ENCODE assay signal across 11 mouse cellular contexts in genomic region chr13:68997386-68997785, GRCm38 (mm10). TPM values are rescaled to one million over a fixed set of nuclear protein-coding genes. Genes with fewer than 3 reads are reported as not detected.
A peak's percentile ranks its signal among the peaks of the same experiment; 100 is the strongest.
DNase-seq lines count a peak whose midpoint lies in the region; ATAC-seq lines count a peak whose summit lies in the region.
"Had no signal": no experiment of that assay in that cellular context is flagged by ENCODE, and none has a peak within 500 bp of the region (broad histone marks: within the 10 kb centered on the region; RNA-seq: fewer than 3 reads in every experiment).

No protein-coding gene starts in this region.

- H3K4me3 ChIP-seq in heart, embryonic 14.5 days (ENCODE audit: control insufficient read depth in 1 of 2, insufficient read depth in 1 of 2, low read depth in 1 of 2, low read length in 2 of 2): no peak overlapping the region
- H3K4me3 ChIP-seq in embryonic facial prominence, embryonic 10.5 days: peak overlapping the region; percentile 69
- H3K4me3 ChIP-seq in hindbrain, embryonic 13.5 days: peak overlapping the region; percentile 65
- peak overlapping the region; percentile 55 for H3K4me3 ChIP-seq in midbrain, embryonic 14.5 days (replicated peaks; ENCODE audit: low read depth, low read length)

- no peak for DNase-seq in heart, postnatal 14 days
- no peak for DNase-seq in embryonic facial prominence, embryonic 10.5 days (ENCODE audit: low spot score)
- no peak for DNase-seq in midbrain, embryonic 14.5 days
- DNase-seq in urinary bladder, postnatal 10 days (ENCODE audit: low spot score): no peak
- no peak for DNase-seq in lung, postnatal 14 days
- no peak for DNase-seq in kidney, postnatal 10 days
- DNase-seq: cerebellum, adult 9-11 months; spleen, adult 18-20 months had no signal

- no peak overlapping the region for H3K27ac ChIP-seq in heart, embryonic 14.5 days (replicated peaks in 1 of 2; ENCODE audit: control insufficient read depth in 1 of 2, insufficient read depth in 1 of 2, low read depth in 2 of 2, low read length in 2 of 2)
- H3K27ac ChIP-seq in embryonic facial prominence, embryonic 10.5 days (replicated peaks): no peak overlapping the region
- H3K27ac ChIP-seq in hindbrain, embryonic 13.5 days: no peak overlapping the region
- no peak overlapping the region for H3K27ac ChIP-seq in midbrain, embryonic 14.5 days (replicated peaks; ENCODE audit: low read depth, low read length)

- H3K27me3 ChIP-seq in heart, embryonic 14.5 days (ENCODE audit: control insufficient read depth, insufficient read depth, low read length): peaks cover 44% of the 10 kb centered on the region
- H3K27me3 ChIP-seq in embryonic facial prominence, embryonic 10.5 days (replicated peaks; ENCODE audit: low read depth, poor library complexity, severe bottlenecking): peaks cover 51% of the 10 kb centered on the region
- H3K27me3 ChIP-seq in hindbrain, embryonic 13.5 days: peaks cover 19% of the 10 kb centered on the region
- H3K27me3 ChIP-seq in midbrain, embryonic 14.5 days (ENCODE audit: control insufficient read depth, insufficient read depth, low read length): peaks cover 27% of the 10 kb centered on the region

- H3K9me3 ChIP-seq in heart, embryonic 14.5 days (ENCODE audit: control insufficient read depth, low read length): no peaks in the 10 kb centered on the region
- H3K9me3 ChIP-seq in embryonic facial prominence, embryonic 10.5 days: no peaks in the 10 kb centered on the region
- no peaks in the 10 kb centered on the region for H3K9me3 ChIP-seq in hindbrain, embryonic 13.5 days
- no peaks in the 10 kb centered on the region for H3K9me3 ChIP-seq in midbrain, embryonic 14.5 days (ENCODE audit: control insufficient read depth, low read length)

- H3K9ac ChIP-seq in heart, embryonic 14.5 days (ENCODE audit: low read length): no peak overlapping the region
- peak overlapping the region; percentile 83 for H3K9ac ChIP-seq in hindbrain, embryonic 13.5 days
- H3K9ac ChIP-seq in midbrain, embryonic 14.5 days (replicated peaks; ENCODE audit: low read length): no peak overlapping the region

- H3K36me3 ChIP-seq in heart, embryonic 14.5 days (ENCODE audit: control insufficient read depth, insufficient read depth, low read length): no peaks in the 10 kb centered on the region
- no peaks in the 10 kb centered on the region for H3K36me3 ChIP-seq in embryonic facial prominence, embryonic 10.5 days (replicated peaks)
- H3K36me3 ChIP-seq in hindbrain, embryonic 13.5 days: no peaks in the 10 kb centered on the region
- no peaks in the 10 kb centered on the region for H3K36me3 ChIP-seq in midbrain, embryonic 14.5 days (ENCODE audit: control insufficient read depth, insufficient read depth, low read length)

- peaks cover 3 to 5% of the 10 kb centered on the region in 2 experiments; a peak in 2 of 4 replicates for H3K4me1 ChIP-seq in heart, embryonic 14.5 days (ENCODE audit: control insufficient read depth in 2 of 2, insufficient read depth in 2 of 2, low read length in 2 of 2)
- H3K4me1 ChIP-seq in embryonic facial prominence, embryonic 10.5 days: peaks cover 22% of the 10 kb centered on the region
- H3K4me1 ChIP-seq in hindbrain, embryonic 13.5 days (replicated peaks): peaks cover 32% of the 10 kb centered on the region
- H3K4me1 ChIP-seq in midbrain, embryonic 14.5 days (ENCODE audit: control insufficient read depth, insufficient read depth, low read length): peaks cover 14% of the 10 kb centered on the region; the same call in 1 of the 2 replicates

- intact Hi-C loops in heart, postnatal 14 days (cut with DNase I): no loop called here

- no peak for ATAC-seq in heart, embryonic 14.5 days (ENCODE audit: insufficient number of reproducible peaks, insufficient read depth, low FRiP score, low read depth)
- ATAC-seq in hindbrain, embryonic 13.5 days (ENCODE audit: low FRiP score): no peak
- ATAC-seq in midbrain, embryonic 14.5 days (ENCODE audit: low FRiP score, low TSS enrichment): no peak

- 17% methylated on average over 10 of the region's 10 CpGs for WGBS in heart, embryonic 14.5 days
- 30% methylated on average over 10 of the region's 10 CpGs for WGBS in embryonic facial prominence, embryonic 10.5 days
- 32% methylated on average over 10 of the region's 10 CpGs for WGBS in hindbrain, embryonic 13.5 days
- WGBS in midbrain, embryonic 14.5 days: 40% methylated on average over 10 of the region's 10 CpGs

- peak overlapping the region; percentile 95 for H3K4me2 ChIP-seq in heart, embryonic 14.5 days (ENCODE audit: low read length)
- peak overlapping the region; percentile 95 for H3K4me2 ChIP-seq in hindbrain, embryonic 13.5 days
- peak overlapping the region; percentile 95 for H3K4me2 ChIP-seq in midbrain, embryonic 14.5 days (ENCODE audit: low read length)

RNA-seq across cellular contexts. Expression of gene Adcy2, which starts 2.0 kb away (rescaled TPM):
- 0.71 and 0.89 TPM in 2 replicates for polyA plus RNA-seq in heart, embryonic 14.5 days (2014; fragmentation: Nextera tagmentation; extraction: Ambion mirVana)
- under 1 TPM; 0.53 to 0.68 TPM for total RNA-seq in heart, postnatal 14 days (2021)
- 0.54 and 0.66 TPM in 2 replicates for polyA plus RNA-seq in embryonic facial prominence, embryonic 10.5 days (2016; fragmentation: Nextera tagmentation; extraction: Ambion mirVana)
- 4.9 TPM in 2 replicates for polyA plus RNA-seq in hindbrain, embryonic 13.5 days (2015; fragmentation: Nextera tagmentation; extraction: Ambion mirVana)
- polyA plus RNA-seq in midbrain, embryonic 14.5 days (2014; fragmentation: Nextera tagmentation; extraction: Ambion mirVana): 6.7 and 7.4 TPM in 2 replicates
- total RNA-seq: monocyte, adult 5-6 weeks had no signal

Comparison
In these comparisons a context has a peak if more than half of its experiments do, and no peak if none do; other contexts are left out.
1. H3K4me3 ChIP-seq: peak in embryonic facial prominence, embryonic 10.5 days (single experiment), hindbrain, embryonic 13.5 days (single experiment) and midbrain, embryonic 14.5 days (single experiment); none in heart, embryonic 14.5 days (0 of 2).
2. Peak in every context shown above with its lines, with median percentiles within 50 percentile points of each other: H3K4me2 ChIP-seq.